Mouse (Mus musculus) testis, adult 2 months (tissue): ENCODE measurements around the gene Slc40a1. TPM values are rescaled to one million over a fixed set of nuclear protein-coding genes. Genes with fewer than 3 reads are reported as not detected.

Experiments used
- H3K27ac ChIP-seq: fragments of 200-500 bp; 2 replicates; pipeline ENCODE4 v1.5.1; 2012; ENCODE audit warnings: low read depth, low read length; ENCODE audit not compliant: control insufficient read depth, insufficient read depth
- H3K27me3 ChIP-seq: fragments of 200-500 bp; 2 replicates; pipeline ENCODE4 v1.6.1; 2012; ENCODE audit warnings: mild to moderate bottlenecking, low read length, moderate library complexity; ENCODE audit not compliant: control insufficient read depth, insufficient read depth
- H3K36me3 ChIP-seq: fragments of 200-500 bp; 2 replicates; pipeline ENCODE4 v1.6.1; 2012; ENCODE audit warnings: mild to moderate bottlenecking, low read length; ENCODE audit not compliant: control insufficient read depth, insufficient read depth
- H3K4me1 ChIP-seq: fragments of 200-500 bp; 2 replicates; pipeline ENCODE4 v1.6.1; 2012; ENCODE audit warnings: low read length; ENCODE audit not compliant: control insufficient read depth, insufficient read depth
- H3K4me3 ChIP-seq: fragments of 200-500 bp; 2 replicates; pipeline ENCODE4 v1.5.1; 2012; ENCODE audit warnings: low read depth, mild to moderate bottlenecking, low read length, moderate library complexity, mixed read lengths; ENCODE audit not compliant: control insufficient read depth
- CTCF ChIP-seq: fragments of 200-500 bp; IDR thresholded peaks from 2 replicates; pipeline ENCODE4 v1.5.1; 2012; ENCODE audit warnings: low read depth, mild to moderate bottlenecking, inconsistent platforms, low read length, moderate library complexity; ENCODE audit not compliant: control insufficient read depth, insufficient read depth, insufficient replicate concordance
- POLR2A ChIP-seq: fragments of 200-500 bp; IDR thresholded peaks from 2 replicates; pipeline ENCODE4 v1.6.1; 2012; ENCODE audit warnings: low read depth, mild to moderate bottlenecking, inconsistent platforms, low read length, moderate library complexity; ENCODE audit not compliant: control insufficient read depth
- polyA plus RNA-seq: library from polyadenylated mRNA; depleted of rRNA; stranded (reverse); fragments of >200 nt; gene quantifications from 2 replicates; pipeline ENCODE4 v1.2.3, GENCODE M21; 2012

The Slc40a1 gene
- polyA plus RNA-seq, 1 experiment: 0.84 TPM

- no peak for TF ChIP-seq CTCF
- no peak for TF ChIP-seq POLR2A
- Histone ChIP-seq H3K27ac (no peak overlapping the region), H3K4me1 (no peaks in the 10 kb centered on the region)
Observed at GRCm38 (mm10) chr1:45873250-45873649, 53.1 kb downstream of the Slc40a1 start.

GRCm38 (mm10) chr1:45868479-45869137 is 57.7 kb downstream of the Slc40a1 start:
- no peaks in the 10 kb centered on the region for H3K36me3 ChIP-seq
- no peaks in the 10 kb centered on the region for H3K27me3 ChIP-seq
- TF ChIP-seq POLR2A (no peak), CTCF (no peak)
- H3K4me1 ChIP-seq: no peaks in the 10 kb centered on the region
- H3K4me3 ChIP-seq: no peak overlapping the region
- H3K27ac ChIP-seq: no peak overlapping the region

More at GRCm38 (mm10) chr1:45873250-45873649, 53.1 kb downstream of the Slc40a1 start:
- Histone ChIP-seq H3K36me3 (no peaks in the 10 kb centered on the region), H3K27me3 (no peaks in the 10 kb centered on the region), H3K4me3 (no peak overlapping the region)

DNA sequence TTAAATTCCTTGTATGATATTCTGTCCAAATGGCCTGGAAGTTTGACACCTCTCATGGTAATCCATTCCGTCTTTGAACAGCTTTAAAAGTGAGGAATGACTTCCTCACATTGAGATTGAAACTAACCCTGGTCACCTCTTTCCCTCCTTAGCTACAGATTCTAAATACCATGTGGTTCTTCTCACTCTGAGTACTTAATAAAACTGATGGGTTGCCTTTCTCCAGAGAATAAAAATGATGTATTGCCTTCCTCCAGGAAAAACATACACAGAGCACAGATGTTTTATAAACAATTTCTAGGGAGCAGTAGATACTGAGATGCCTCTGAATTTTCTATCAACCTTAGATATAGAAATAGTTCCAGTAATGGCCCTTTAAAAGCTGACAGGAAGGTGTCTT is 58.3 kb downstream of the Slc40a1 start:
- Histone ChIP-seq H3K4me3 (no peak overlapping the region), H3K27me3 (no peaks in the 10 kb centered on the region), H3K27ac (no peak overlapping the region), H3K36me3 (no peaks in the 10 kb centered on the region), H3K4me1 (no peaks in the 10 kb centered on the region)
- TF ChIP-seq CTCF: no peak
- TF ChIP-seq POLR2A: no peak

DNA sequence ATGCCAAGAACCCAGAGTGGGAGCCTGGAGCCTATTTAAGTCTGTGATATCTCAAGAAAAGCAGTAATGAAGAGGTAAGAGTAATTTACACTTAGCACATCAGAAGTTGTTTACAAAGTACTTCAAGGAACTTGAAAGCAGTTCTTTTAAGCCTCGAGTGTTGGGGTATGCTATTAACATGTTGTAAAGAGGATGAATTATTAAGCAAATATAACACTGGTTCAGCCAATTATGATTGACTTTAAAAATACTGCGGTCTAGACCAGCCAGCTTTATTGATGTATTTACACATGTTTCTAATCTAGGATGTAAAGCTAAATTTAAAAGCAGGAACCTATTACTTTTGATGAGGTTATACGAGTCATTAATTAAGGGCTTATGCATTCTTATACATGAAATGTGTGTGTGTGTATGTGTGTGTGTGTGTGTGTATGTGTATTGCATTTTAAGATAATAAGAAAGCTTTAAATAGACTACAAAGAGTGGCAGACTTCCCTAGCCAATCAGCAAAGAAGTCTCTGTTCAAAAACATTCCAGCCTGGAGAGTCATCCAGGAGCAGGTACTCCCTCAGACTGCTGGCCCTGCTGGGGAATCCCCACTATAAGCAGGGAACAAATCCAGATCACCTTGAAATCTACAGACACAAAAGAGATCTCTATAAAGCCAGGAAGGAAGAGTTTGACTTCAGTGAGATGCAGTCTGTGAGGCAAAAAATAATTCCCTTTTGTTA is 59.9 kb downstream of the Slc40a1 start:
- Histone ChIP-seq H3K27ac (no peak overlapping the region), H3K4me3 (no peak overlapping the region), H3K27me3 (no peaks in the 10 kb centered on the region), H3K4me1 (no peaks in the 10 kb centered on the region), H3K36me3 (no peaks in the 10 kb centered on the region)
- TF ChIP-seq POLR2A (no peak), CTCF (no peak)

DNA sequence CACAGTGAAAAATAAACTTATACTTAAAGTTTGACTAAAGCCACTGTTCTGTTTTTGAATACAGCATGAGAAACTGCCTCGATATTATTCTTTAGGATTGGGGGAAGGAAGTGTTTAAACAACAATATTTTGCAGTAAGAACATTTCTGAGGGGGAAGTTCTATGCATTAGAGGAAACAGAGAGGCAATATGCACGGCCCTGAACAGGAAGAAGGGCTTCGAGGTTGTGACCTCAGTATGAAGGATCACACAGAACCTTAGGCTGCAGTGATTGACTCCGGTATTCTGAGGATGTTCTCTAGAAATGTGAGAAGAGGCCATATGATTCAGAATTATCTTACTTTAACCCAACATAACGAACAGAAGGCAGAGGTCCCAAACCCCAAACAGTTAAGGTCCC is 60.6 kb downstream of the Slc40a1 start:
- H3K4me3 ChIP-seq: no peak overlapping the region
- no peaks in the 10 kb centered on the region for H3K4me1 ChIP-seq
- H3K36me3 ChIP-seq: no peaks in the 10 kb centered on the region
- no peak overlapping the region for H3K27ac ChIP-seq
- no peaks in the 10 kb centered on the region for H3K27me3 ChIP-seq
- TF ChIP-seq CTCF (no peak), POLR2A (no peak)

DNA sequence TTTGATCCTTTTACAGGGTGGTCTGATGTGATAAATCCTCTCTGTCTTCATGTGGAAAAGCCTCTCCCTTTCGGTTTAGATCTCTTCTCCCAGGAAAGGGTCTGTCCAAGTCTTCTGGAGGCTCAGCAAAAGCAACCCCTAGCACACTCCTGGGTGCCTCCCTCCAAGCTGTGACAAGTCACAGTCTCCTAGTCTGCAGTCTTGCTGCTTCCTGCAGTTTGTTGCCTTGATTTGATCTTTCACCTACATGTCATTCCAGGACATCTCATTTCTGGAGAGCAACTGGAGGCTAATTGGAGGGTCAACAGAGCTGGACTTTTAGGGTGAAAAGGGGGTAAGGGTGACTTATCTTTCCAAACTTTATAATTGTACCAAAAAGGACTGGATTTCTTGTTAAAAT is 61.0 kb downstream of the Slc40a1 start:
- Histone ChIP-seq H3K4me3 (no peak overlapping the region), H3K27ac (no peak overlapping the region), H3K4me1 (no peaks in the 10 kb centered on the region), H3K36me3 (no peaks in the 10 kb centered on the region), H3K27me3 (no peaks in the 10 kb centered on the region)
- no peak for TF ChIP-seq CTCF
- TF ChIP-seq POLR2A: no peak

GRCm38 (mm10) chr1:45864564-45865014 is 61.7 kb downstream of the Slc40a1 start:
- TF ChIP-seq POLR2A: no peak
- no peak for TF ChIP-seq CTCF
- H3K27me3 ChIP-seq: no peaks in the 10 kb centered on the region
- H3K4me1 ChIP-seq: no peaks in the 10 kb centered on the region
- H3K27ac ChIP-seq: no peak overlapping the region
- H3K4me3 ChIP-seq: no peak overlapping the region
- H3K36me3 ChIP-seq: no peaks in the 10 kb centered on the region
